Mouse (Mus musculus): ENCODE results near the gene Foxs1.

DNA sequence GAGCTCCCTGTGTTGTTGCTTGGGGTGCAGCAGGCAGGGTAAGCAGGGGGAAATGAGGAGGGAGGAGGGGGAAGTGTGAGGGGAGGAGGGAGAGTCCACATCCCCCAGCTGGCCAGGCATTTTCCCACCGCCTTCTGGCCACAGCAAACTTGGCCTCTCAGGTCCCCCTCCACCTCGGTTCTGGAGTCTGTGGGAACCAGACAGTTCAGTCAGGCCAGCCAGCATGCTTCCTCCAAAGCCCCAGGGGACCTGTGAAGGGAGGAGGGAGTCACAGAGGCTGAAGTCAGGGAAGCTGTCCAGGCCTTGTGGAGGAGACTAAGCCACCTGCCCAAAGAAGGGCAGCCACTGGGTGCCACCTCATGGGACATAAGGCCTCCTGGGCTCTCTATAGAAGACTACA, 2.7 kb downstream of the Foxs1 start:
- TF ChIP-seq EP300 (IDR thresholded peaks at IDR 0.05; ENCODE audit: low read depth), result no peak
- no peak for TF ChIP-seq CTCF (IDR thresholded peaks at IDR 0.05; ENCODE audit: low read depth)

Data from liver, embryonic 14.5 days (tissue).